Mouse (Mus musculus): ENCODE data around the gene Fpr1. TPM values are rescaled to one million over a fixed set of nuclear protein-coding genes. Genes with fewer than 3 reads are reported as not detected.
A peak's percentile ranks its signal among the peaks of the same experiment; 100 is the strongest.
"Not testable (repeated sequence)": the region's sequence is repeated elsewhere in the genome, so short reads cannot be mapped to it uniquely, and the experiment has no call there.

Fpr1 gene
- 0.20 TPM in 1 of 2 replicates, not detected in the other for polyA plus RNA-seq (2014; fragmentation: Nextera tagmentation; extraction: Ambion mirVana)

DNA sequence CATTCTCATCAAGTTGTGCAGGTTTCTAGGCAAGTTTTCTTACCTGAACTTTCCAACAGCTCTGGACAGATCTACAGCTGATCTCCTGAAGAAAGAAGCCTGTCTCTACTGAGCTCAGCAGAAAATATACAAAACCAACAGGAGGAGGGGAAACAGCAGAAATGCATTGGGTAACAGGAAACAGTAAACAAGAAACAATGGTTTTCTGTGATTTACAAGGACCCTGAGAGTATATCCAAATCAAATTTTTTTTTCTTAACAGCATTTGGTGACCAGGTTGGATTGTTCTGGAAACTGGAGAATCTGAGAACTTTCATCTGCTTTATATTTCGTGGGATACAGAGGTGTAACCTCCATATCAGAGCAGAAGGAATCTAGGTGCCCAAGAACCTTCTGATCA is at the start of gene Fpr1:
Gene Fpr1 (minus strand): TSS at position 101 of the 400 bp plus-strand sequence.
- 63% methylated on average over 1 of the region's 1 CpGs for WGBS
- H3K27ac ChIP-seq (ENCODE audit: low read depth, low read length) = no peak within 1 kb of the TSS
- no peaks in the 10 kb centered on the region for H3K27me3 ChIP-seq (ENCODE audit: control insufficient read depth, insufficient read depth, low read length)
- H3K4me2 ChIP-seq (ENCODE audit: low read depth, low read length, severe bottlenecking) = no peak within 1 kb of the TSS
- no peak within 1 kb of the TSS for H3K4me3 ChIP-seq (ENCODE audit: low read depth, low read length)
- no peak within 1 kb of the TSS for H3K9ac ChIP-seq (ENCODE audit: low read length)
- DNase-seq (ENCODE audit: low spot score) (no peak), ATAC-seq (replicated peaks; ENCODE audit: low FRiP score) (no peak)
- H3K9me3 ChIP-seq (ENCODE audit: control insufficient read depth, low read length) = no peaks in the 10 kb centered on the region
- H3K36me3 ChIP-seq (ENCODE audit: control insufficient read depth, insufficient read depth, low read length) = no peaks in the 10 kb centered on the region
- H3K4me1 ChIP-seq (replicated peaks; ENCODE audit: control insufficient read depth, insufficient read depth, low read length) = no peaks in the 10 kb centered on the region

- no peak overlapping the region for H3K4me3 ChIP-seq (ENCODE audit: low read depth, low read length)
- no peaks in the 10 kb centered on the region for H3K4me1 ChIP-seq (replicated peaks; ENCODE audit: control insufficient read depth, insufficient read depth, low read length)
- no peaks in the 10 kb centered on the region for H3K36me3 ChIP-seq (ENCODE audit: control insufficient read depth, insufficient read depth, low read length)
- no peak overlapping the region for H3K27ac ChIP-seq (ENCODE audit: low read depth, low read length)
- H3K4me2 ChIP-seq (ENCODE audit: low read depth, low read length, severe bottlenecking) = no peak overlapping the region
- H3K9me3 ChIP-seq (ENCODE audit: control insufficient read depth, low read length) = no peaks in the 10 kb centered on the region
- no peak for DNase-seq (ENCODE audit: low spot score)
- no peak overlapping the region for H3K9ac ChIP-seq (ENCODE audit: low read length)
- no peaks in the 10 kb centered on the region for H3K27me3 ChIP-seq (ENCODE audit: control insufficient read depth, insufficient read depth, low read length)
- ATAC-seq (replicated peaks; ENCODE audit: low FRiP score) = no peak
These were observed 34.0 kb upstream of the Fpr1 start for GRCm38 (mm10) chr17:17917782-17918181.

DNA sequence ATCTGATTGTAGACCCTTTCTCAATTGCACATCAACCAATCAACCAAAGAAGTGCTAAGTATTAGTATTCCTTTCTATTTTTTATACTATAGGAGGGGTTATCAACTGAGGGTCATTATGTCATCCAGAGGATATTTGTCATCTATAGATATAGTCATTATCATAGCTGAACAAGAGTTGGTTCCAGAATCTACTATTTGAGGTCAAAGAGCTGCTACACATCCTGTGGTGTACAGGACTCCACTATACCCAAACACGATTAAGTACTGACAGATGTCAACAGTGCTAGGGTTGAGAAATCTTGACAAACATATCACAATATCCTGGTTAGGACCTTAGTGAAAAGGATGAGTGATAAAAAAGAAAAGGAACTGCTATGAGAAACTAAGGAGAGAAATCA is 33.6 kb upstream of the Fpr1 start:
- H3K27me3 ChIP-seq (ENCODE audit: control insufficient read depth, insufficient read depth, low read length) = no peaks in the 10 kb centered on the region

DNA sequence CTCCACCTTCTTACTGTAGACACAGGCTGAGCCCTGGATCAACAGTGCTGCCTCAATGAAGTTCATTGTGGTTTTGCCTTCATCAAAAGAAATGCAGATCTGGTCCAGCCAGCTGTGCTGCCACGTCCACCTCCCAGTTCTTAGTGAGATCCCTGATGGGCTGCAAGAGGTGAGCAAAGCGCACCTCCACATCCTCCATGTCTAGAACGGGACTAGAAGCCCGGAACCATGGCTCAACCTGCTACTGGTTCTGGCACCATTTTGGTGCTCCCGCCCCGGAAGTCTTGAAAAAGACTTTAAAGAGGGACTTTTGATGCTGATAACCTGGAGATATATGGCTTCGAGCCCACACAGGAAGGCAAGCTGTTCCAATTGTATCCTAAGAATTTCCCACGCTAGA is 28.9 kb upstream of the Fpr1 start:
- not testable (repeated sequence) for H3K4me3 ChIP-seq (ENCODE audit: low read depth, low read length); H3K36me3 ChIP-seq (ENCODE audit: control insufficient read depth, insufficient read depth, low read length); H3K27ac ChIP-seq (ENCODE audit: low read depth, low read length); ATAC-seq (replicated peaks; ENCODE audit: low FRiP score); H3K9me3 ChIP-seq (ENCODE audit: control insufficient read depth, low read length); H3K4me2 ChIP-seq (ENCODE audit: low read depth, low read length, severe bottlenecking); H3K27me3 ChIP-seq (ENCODE audit: control insufficient read depth, insufficient read depth, low read length); DNase-seq (ENCODE audit: low spot score); H3K9ac ChIP-seq (ENCODE audit: low read length); H3K4me1 ChIP-seq (replicated peaks; ENCODE audit: control insufficient read depth, insufficient read depth, low read length)
- 92% methylated on average over 8 of the region's 8 CpGs for WGBS

More for the DNA sequence above, 33.6 kb upstream of the Fpr1 start:
- WGBS = 91% methylated on average over 1 of the region's 1 CpGs
- no peaks in the 10 kb centered on the region for H3K9me3 ChIP-seq (ENCODE audit: control insufficient read depth, low read length)
- H3K27ac ChIP-seq (ENCODE audit: low read depth, low read length) = no peak overlapping the region
- no peaks in the 10 kb centered on the region for H3K4me1 ChIP-seq (replicated peaks; ENCODE audit: control insufficient read depth, insufficient read depth, low read length)
- no peak overlapping the region for H3K4me3 ChIP-seq (ENCODE audit: low read depth, low read length)
- ATAC-seq (replicated peaks; ENCODE audit: low FRiP score) (no peak), DNase-seq (ENCODE audit: low spot score) (no peak)
- no peaks in the 10 kb centered on the region for H3K36me3 ChIP-seq (ENCODE audit: control insufficient read depth, insufficient read depth, low read length)
- H3K9ac ChIP-seq (ENCODE audit: low read length) = no peak overlapping the region
- no peak overlapping the region for H3K4me2 ChIP-seq (ENCODE audit: low read depth, low read length, severe bottlenecking)

- Histone ChIP-seq H3K27me3 (ENCODE audit: control insufficient read depth, insufficient read depth, low read length) (no peaks in the 10 kb centered on the region), H3K4me1 (replicated peaks; ENCODE audit: control insufficient read depth, insufficient read depth, low read length) (no peaks in the 10 kb centered on the region), H3K4me3 (ENCODE audit: low read depth, low read length) (peak overlapping the region; percentile 36), H3K9ac (ENCODE audit: low read length) (peak overlapping the region; percentile 55), H3K4me2 (ENCODE audit: low read depth, low read length, severe bottlenecking) (peak overlapping the region; percentile 63), H3K9me3 (ENCODE audit: control insufficient read depth, low read length) (no peaks in the 10 kb centered on the region), H3K36me3 (ENCODE audit: control insufficient read depth, insufficient read depth, low read length) (no peaks in the 10 kb centered on the region), H3K27ac (ENCODE audit: low read depth, low read length) (no peak overlapping the region)
- peak; percentile 97 for ATAC-seq (replicated peaks; ENCODE audit: low FRiP score)
- DNase-seq (ENCODE audit: low spot score) = peak; percentile 86
- 19% methylated on average over 51 of the region's 51 CpGs for WGBS
These were observed 26.1 kb upstream of the Fpr1 start for GRCm38 (mm10) chr17:17909636-17910421.

DNA sequence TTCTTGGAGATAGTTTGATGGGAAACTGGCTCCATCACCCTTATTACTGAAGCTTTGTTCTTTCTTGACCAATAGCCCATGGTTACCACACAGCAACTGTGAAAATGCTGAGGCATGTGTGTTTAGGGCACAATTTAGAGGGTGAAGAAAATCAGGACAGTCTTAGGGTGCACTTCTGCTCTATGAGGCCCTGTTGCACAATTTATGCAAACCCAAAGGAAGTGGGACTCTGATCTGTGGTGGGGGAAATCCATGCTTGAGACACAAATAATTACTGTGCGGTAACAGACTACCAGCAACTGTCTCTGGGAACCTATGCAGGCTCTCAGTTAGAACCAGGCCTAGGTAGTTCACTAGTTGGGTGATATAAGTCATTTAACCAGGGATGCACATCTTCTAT is 17.0 kb upstream of the Fpr1 start:
- Histone ChIP-seq H3K9ac (ENCODE audit: low read length) (no peak overlapping the region), H3K27me3 (ENCODE audit: control insufficient read depth, insufficient read depth, low read length) (no peaks in the 10 kb centered on the region), H3K36me3 (ENCODE audit: control insufficient read depth, insufficient read depth, low read length) (no peaks in the 10 kb centered on the region), H3K27ac (ENCODE audit: low read depth, low read length) (no peak overlapping the region), H3K4me1 (replicated peaks; ENCODE audit: control insufficient read depth, insufficient read depth, low read length) (no peaks in the 10 kb centered on the region), H3K4me3 (ENCODE audit: low read depth, low read length) (no peak overlapping the region), H3K9me3 (ENCODE audit: control insufficient read depth, low read length) (no peaks in the 10 kb centered on the region), H3K4me2 (ENCODE audit: low read depth, low read length, severe bottlenecking) (no peak overlapping the region)
- 85% methylated on average over 1 of the region's 1 CpGs for WGBS
- ATAC-seq (replicated peaks; ENCODE audit: low FRiP score) (no peak), DNase-seq (ENCODE audit: low spot score) (no peak)

- 92% methylated on average over 2 of the region's 2 CpGs for WGBS
- H3K9me3 ChIP-seq (ENCODE audit: control insufficient read depth, low read length) = no peaks in the 10 kb centered on the region
- ATAC-seq (replicated peaks; ENCODE audit: low FRiP score) = no peak
- no peaks in the 10 kb centered on the region for H3K36me3 ChIP-seq (ENCODE audit: control insufficient read depth, insufficient read depth, low read length)
- no peak overlapping the region for H3K9ac ChIP-seq (ENCODE audit: low read length)
- H3K4me1 ChIP-seq (replicated peaks; ENCODE audit: control insufficient read depth, insufficient read depth, low read length) = no peaks in the 10 kb centered on the region
- H3K4me3 ChIP-seq (ENCODE audit: low read depth, low read length) = no peak overlapping the region
- no peak overlapping the region for H3K27ac ChIP-seq (ENCODE audit: low read depth, low read length)
- no peak for DNase-seq (ENCODE audit: low spot score)
- H3K27me3 ChIP-seq (ENCODE audit: control insufficient read depth, insufficient read depth, low read length) = no peaks in the 10 kb centered on the region
- H3K4me2 ChIP-seq (ENCODE audit: low read depth, low read length, severe bottlenecking) = no peak overlapping the region
These were observed 15.5 kb upstream of the Fpr1 start for GRCm38 (mm10) chr17:17899268-17899667.

- no peak overlapping the region for H3K27ac ChIP-seq (ENCODE audit: low read depth, low read length)
- 2% methylated on average over 4 of the region's 4 CpGs for WGBS
- DNase-seq (ENCODE audit: low spot score) = no peak
- H3K4me1 ChIP-seq (replicated peaks; ENCODE audit: control insufficient read depth, insufficient read depth, low read length) = no peaks in the 10 kb centered on the region
- no peak overlapping the region for H3K9ac ChIP-seq (ENCODE audit: low read length)
- H3K27me3 ChIP-seq (ENCODE audit: control insufficient read depth, insufficient read depth, low read length) = no peaks in the 10 kb centered on the region
- no peak for ATAC-seq (replicated peaks; ENCODE audit: low FRiP score)
- no peak overlapping the region for H3K4me3 ChIP-seq (ENCODE audit: low read depth, low read length)
- H3K36me3 ChIP-seq (ENCODE audit: control insufficient read depth, insufficient read depth, low read length) = no peaks in the 10 kb centered on the region
- H3K9me3 ChIP-seq (ENCODE audit: control insufficient read depth, low read length) = no peaks in the 10 kb centered on the region
- no peak overlapping the region for H3K4me2 ChIP-seq (ENCODE audit: low read depth, low read length, severe bottlenecking)
These were observed 12.3 kb upstream of the Fpr1 start for GRCm38 (mm10) chr17:17896039-17896438.
